Mouse (Mus musculus) adrenal gland, postnatal 14 days (tissue): ENCODE results near the gene Rps18. TPM values are rescaled to one million over a fixed set of nuclear protein-coding genes. Genes with fewer than 3 reads are reported as not detected.
A peak's percentile ranks its signal among the peaks of the same experiment; 100 is the strongest.
"Not testable (repeated sequence)": the region's sequence is repeated elsewhere in the genome, so short reads cannot be mapped to it uniquely, and the experiment has no call there.

ENCODE experiments used
- DNase-seq: peaks from one replicate; pipeline ENCODE4 v3.0.0; 2021; ENCODE audit warnings: mixed read lengths
- total RNA-seq: library from RNA; stranded (reverse); gene quantifications from 2 replicates; pipeline ENCODE4 v1.2.3, GENCODE M21; 2021

Gene Rps18
- total RNA-seq, 1 experiment from 2014 or later: 760 TPM

DNA sequence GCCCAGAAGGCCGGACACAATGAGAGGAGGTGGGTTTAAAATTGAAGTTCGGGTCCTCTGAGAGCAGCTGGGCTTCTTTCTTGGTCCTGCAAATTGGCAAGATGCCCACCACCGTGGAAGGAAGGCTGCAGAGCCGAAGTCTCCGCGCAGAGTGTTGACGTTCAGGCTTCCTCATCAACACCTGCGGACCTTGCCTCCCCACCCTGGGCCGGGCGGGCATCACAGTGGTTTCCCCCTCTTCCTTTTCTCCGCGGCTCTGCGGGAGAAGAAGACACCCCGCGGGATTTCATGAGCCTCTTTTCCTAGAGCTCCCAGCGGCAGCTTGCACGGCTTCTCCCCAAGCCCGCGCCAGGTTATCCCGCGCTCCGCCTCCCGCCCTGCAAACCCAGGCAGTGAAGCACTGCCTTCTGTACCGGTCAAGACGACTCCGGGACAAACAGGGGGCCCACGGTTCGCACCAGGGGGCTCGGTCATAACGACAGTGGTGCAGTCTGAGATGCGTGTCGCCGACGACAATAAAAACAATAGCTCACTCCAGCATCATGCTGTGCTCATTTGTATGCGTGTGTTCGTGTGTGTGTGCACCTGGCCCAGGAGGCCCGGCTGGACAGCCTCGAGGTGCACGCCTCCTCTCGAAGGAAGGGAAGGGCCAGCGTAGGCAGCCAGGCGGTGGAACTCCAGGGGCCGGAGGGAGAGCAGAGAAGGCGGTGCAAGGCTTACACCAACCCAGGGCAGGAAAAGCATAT, 47.3 kb downstream of the Rps18 start:
- peak; percentile 55 for DNase-seq

DNA sequence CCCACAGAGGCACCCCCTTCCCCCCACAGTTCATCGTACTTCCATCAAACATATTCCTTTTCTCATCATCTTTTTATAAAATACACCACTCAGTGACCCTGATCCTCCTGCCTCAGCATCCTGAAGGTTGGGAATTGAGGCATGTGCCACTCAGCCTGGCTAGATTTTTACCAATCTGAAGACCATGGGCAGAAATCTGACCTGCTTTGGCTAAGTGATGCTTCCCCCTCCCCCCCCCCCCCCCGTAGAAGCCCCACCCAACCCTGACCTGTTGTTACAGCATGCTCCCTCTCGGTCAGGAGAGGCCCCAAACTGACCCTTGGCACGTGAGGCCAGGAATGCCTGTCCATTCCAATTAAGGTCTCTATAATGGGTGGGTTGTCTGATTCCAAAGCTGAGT, 51.0 kb downstream of the Rps18 start, which contains the start of gene Platr17:
TSS of gene Platr17 (plus strand) at position 301 of the 400 bp plus-strand sequence.
- DNase-seq: not testable (repeated sequence)

DNA sequence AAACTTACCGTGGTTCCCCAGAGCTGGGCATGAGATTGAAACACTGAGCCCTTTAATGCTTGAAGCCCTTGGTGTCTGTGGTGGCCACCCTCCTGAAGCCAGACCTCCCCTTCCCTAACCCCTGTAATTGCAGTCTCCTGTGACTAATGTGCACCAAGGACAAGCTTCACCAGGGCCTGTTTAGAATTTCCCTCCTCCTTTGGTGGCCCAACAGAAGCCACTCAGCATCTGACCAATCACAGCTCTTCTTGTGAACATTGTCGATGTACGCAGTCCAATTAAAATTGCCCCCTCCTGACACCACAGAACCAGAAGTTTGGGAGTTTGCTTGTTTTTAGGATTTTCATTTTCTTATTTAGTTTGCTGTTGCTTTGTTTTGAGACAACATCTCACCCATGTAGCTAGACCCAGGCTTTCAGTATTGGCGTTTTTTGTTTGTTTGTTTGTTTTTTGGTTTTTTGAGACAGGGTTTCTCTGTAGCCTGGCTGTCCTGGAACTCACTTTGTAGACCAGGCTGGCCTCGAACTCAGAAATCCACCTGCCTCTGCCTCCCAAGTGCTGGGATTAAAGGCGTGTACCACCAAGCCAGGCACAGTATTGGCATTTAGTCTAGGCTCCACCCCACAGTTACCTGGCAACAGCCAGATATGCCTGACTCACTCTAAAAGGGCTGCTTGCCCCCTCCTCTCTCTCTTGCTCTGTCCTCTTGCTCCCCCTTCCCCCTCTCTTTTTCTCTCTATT, 51.7 kb downstream of the Rps18 start:
- not testable (repeated sequence) for DNase-seq

DNA sequence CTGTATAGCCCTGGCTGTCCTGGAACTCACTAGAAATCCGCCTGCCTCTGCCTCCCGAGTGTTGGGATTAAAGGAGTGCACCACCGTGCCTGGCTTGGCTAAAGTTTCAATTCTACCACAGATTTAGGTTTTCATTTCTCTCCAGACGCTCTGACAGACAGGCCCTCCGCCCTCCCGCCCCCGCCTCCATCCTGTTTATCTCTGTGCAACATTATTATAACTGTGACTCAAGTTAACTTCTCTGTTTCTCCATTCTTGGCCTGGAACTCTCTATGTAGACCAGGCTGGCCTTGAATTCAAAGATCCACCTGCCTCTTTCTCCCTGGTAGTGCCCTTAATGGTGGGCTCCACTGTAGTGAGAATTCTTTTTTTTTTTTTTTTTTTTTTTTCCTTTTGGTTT, 53.3 kb downstream of the Rps18 start:
- no peak for DNase-seq

DNA sequence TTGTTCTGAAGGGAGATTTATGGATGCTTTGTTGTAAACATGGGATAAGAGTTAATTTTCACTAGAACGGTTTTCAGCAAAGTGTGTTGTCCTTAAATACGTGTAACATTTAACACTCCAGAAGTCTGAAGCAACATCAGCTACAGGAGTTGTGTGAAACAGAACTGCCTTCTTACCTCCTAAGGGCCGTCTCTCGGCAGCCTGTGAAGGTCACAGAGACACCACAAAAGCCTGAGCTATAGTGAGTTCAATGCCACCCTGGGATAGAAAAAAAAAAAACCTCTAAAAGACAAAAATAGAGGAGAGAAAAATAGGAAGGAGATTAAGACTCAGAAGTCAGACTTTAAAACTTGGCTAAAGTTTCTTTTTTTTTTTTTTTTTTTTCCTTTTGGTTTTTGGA, 53.7 kb downstream of the Rps18 start:
- DNase-seq: no peak

Other genes starting within 250 kb of the Rps18 start
- 119 and 133 TPM in 2 replicates for gene March2, start 237.3 kb downstream of the Rps18 start, total RNA-seq
- gene Rab11b, start 195.5 kb downstream of the Rps18 start, total RNA-seq: 217 and 242 TPM in 2 replicates
- gene Angptl4, start 174.2 kb downstream of the Rps18 start, total RNA-seq: 121 and 189 TPM in 2 replicates
- 92.4 and 108 TPM in 2 replicates for gene Kank3, start 145.5 kb downstream of the Rps18 start, total RNA-seq
- gene Rps28, start 131.4 kb downstream of the Rps18 start, total RNA-seq: 1,257 and 1,514 TPM in 2 replicates
- 505 and 552 TPM in 2 replicates for gene Ndufa7, start 131.4 kb downstream of the Rps18 start, total RNA-seq
- 31.5 and 36.5 TPM in 2 replicates for gene Cd320, start 112.9 kb downstream of the Rps18 start, total RNA-seq
- gene Gm7029, start 82.2 kb downstream of the Rps18 start, total RNA-seq: not detected in 2 replicates
- 11.0 and 12.4 TPM in 2 replicates for gene Kifc1, start 65.3 kb downstream of the Rps18 start, total RNA-seq
- not detected in 2 replicates for gene Platr17, start 50.9 kb downstream of the Rps18 start, total RNA-seq
- 27.7 and 32.0 TPM in 2 replicates for gene Daxx, start 46.6 kb downstream of the Rps18 start, total RNA-seq
- 132 and 145 TPM in 2 replicates for gene Tapbp, start 40.1 kb downstream of the Rps18 start, total RNA-seq
- 25.5 and 34.5 TPM in 2 replicates for gene Zbtb22, start 40.1 kb downstream of the Rps18 start, total RNA-seq
- gene Rgl2, start 26.5 kb downstream of the Rps18 start, total RNA-seq: 53.2 and 80.3 TPM in 2 replicates
- 96.2 and 102 TPM in 2 replicates for gene Pfdn6, start 15.7 kb downstream of the Rps18 start, total RNA-seq
- gene Wdr46, start 15.3 kb downstream of the Rps18 start, total RNA-seq: 32.9 and 35.7 TPM in 2 replicates
- 3.2 and 6.2 TPM in 2 replicates for gene B3galt4, start 4.5 kb downstream of the Rps18 start, total RNA-seq
- gene Vps52, start 189 bp downstream of the Rps18 start, total RNA-seq: 46.8 and 52.9 TPM in 2 replicates
- 212 and 322 TPM in 2 replicates for gene H2-K1, start 44.3 kb upstream of the Rps18 start, total RNA-seq
- 36.6 and 42.5 TPM in 2 replicates for gene Ring1, start 68.7 kb upstream of the Rps18 start, total RNA-seq
- 207 and 212 TPM in 2 replicates for gene H2-Ke6, start 72.1 kb upstream of the Rps18 start, total RNA-seq
- gene Slc39a7, start 75.7 kb upstream of the Rps18 start, total RNA-seq: 127 and 161 TPM in 2 replicates
- gene Rxrb, start 75.8 kb upstream of the Rps18 start, total RNA-seq: 54.5 and 66.6 TPM in 2 replicates
- gene Col11a2, start 83.4 kb upstream of the Rps18 start, total RNA-seq: 1.1 and 2.6 TPM in 2 replicates
- gene H2-Oa, start 136.3 kb upstream of the Rps18 start, total RNA-seq: 0.33 and 4.1 TPM in 2 replicates
- gene H2-DMa, start 163.5 kb upstream of the Rps18 start, total RNA-seq: 8.0 and 18.8 TPM in 2 replicates
- 198 and 203 TPM in 2 replicates for gene Brd2, start 166.6 kb upstream of the Rps18 start, total RNA-seq
- 2.7 and 17.0 TPM in 2 replicates for gene H2-DMb2, start 187.3 kb upstream of the Rps18 start, total RNA-seq
- 3.6 and 8.3 TPM in 2 replicates for gene H2-DMb1, start 197.1 kb upstream of the Rps18 start, total RNA-seq
- 11.1 and 20.4 TPM in 2 replicates for gene Tap1, start 231.6 kb upstream of the Rps18 start, total RNA-seq
- gene Psmb9, start 231.8 kb upstream of the Rps18 start, total RNA-seq: 6.9 and 12.2 TPM in 2 replicates
- gene Psmb8, start 241.7 kb upstream of the Rps18 start, total RNA-seq: 21.0 and 33.6 TPM in 2 replicates
- gene Tap2, start 247.5 kb upstream of the Rps18 start, total RNA-seq: 33.2 and 34.9 TPM in 2 replicates